Mouse (Mus musculus): ENCODE data around the gene 1700025G04Rik.

Gene 1700025G04Rik

DNA sequence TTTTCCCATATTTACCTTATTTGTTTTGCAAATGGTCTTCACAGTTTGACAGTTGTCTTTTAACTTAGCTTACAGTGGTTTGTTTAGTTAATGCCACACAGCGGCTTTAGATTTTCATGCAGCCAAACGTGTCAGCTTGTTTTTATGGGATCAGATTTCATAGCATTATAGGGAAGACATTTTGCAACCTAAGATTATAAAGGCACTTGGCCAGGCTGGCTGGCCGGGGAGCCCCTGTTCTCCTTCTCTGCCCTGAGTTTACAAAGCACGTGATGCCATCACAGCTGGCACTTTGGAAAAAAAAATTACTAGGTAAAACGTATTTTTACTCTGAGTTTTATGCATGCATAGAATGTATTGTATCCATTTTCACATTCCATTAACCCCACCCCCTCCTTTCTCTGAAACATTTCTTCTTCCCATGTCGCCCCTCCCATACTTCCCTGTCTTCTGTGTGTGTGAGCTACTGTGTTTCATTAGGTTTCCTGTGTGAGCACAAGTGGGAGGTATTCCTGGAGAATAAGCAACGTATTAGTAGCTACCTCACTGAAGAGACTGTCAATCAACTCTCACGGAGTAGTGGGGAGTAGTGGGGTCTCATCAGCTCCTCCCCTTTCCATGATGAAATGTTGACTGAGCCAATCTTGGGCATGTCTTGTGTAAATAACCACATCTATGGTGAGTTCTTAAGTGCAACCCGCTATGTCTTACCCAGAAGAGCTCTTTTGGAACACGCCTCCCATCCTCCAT, 93.8 kb downstream of the 1700025G04Rik start:
- no peak for DNase-seq (ENCODE audit: low spot score in 2 of 2)

DNA sequence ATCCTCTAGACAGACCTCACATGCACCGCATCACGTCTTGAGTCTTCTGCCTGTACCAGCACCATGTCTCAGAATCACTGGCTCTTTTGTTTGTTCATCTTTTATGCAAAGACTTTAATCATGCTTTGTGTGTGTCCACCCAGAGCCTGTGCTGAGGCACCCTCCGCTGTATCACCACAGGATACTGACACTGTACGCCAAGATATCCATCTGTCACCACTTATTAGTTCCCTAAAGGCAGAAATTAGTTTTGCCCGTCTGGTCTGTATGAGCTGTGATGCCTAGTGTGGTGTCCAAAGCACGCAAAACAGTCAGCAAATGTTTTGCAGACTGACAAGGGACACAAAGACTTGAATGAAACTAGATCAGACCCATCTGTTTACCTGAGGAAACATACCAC, 95.7 kb downstream of the 1700025G04Rik start:
- DNase-seq (ENCODE audit: low spot score in 2 of 2), result no peak

DNA sequence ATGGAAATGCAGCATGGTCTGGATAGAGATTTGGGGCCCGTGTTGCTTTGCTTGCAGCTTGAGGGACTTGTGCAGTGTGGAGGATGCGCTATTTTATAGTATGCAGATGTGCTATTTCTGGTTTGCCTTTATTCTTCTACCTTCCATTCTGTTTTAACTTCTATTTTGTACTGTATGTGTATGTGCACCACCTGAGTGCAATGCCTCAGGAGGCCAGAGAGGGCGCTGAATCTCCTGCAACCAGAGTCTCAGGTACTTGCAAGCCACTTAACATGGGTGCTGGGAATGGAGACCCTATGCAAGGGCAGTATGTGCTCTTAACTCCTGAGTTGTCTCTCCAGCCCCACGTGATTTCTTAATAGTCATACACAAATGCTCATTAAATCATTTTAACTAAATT, 98.4 kb downstream of the 1700025G04Rik start:
- no peak for DNase-seq (ENCODE audit: low spot score in 2 of 2)

DNA sequence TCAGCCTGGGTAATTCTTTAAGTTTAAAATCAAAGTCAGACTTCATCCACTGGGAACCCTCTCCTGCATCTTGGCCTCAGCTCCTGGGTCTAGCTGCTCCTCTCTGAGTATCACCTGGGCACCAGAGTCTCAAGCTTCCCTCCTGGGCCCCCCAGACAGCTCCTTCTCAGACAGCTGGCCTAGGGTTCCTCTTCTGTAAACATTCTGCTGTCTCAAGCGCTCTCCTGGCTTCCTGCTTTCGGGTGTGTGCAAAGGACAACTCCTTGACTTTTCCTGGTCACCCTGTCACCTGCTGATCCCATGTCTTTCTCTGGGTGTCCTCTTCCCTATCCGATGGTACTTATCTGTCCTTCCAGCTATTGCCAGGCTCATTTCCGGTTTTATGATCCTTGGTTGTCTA, 99.3 kb downstream of the 1700025G04Rik start:
- no peak for DNase-seq (ENCODE audit: low spot score in 2 of 2)

- DNase-seq (ENCODE audit: low spot score in 2 of 2), result no peak
Measured at GRCm38 (mm10) chr1:151988713-151989112, 101.2 kb downstream of the 1700025G04Rik start.

- DNase-seq (ENCODE audit: low spot score in 2 of 2), result no peak
Measured at GRCm38 (mm10) chr1:151988066-151988465, 101.9 kb downstream of the 1700025G04Rik start.

GRCm38 (mm10) chr1:151986024-151986778, 103.7 kb downstream of the 1700025G04Rik start:
- no peak for DNase-seq (ENCODE audit: low spot score in 2 of 2)

GRCm38 (mm10) chr1:151985056-151985455, 104.9 kb downstream of the 1700025G04Rik start:
- DNase-seq (ENCODE audit: low spot score in 2 of 2), result no peak

DNA sequence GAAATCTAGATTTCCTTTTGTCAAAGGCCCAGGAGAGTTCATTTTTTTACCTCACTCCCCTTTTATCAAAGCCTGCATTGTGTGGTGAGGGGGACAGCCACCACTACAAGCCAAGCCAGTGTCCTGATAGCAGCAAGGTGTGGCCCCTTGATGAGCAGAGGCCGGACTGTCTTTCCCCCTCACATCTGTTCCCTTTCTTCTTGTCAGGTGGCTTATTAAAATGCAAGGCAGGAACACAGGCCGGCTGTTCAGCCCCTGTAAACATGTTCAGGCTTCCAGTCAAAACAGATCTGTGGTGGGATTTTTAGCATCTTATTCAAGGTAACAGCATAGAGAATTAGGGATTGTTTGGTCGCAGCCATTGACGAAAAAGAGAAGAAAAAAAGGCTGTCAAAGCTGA, 105.9 kb downstream of the 1700025G04Rik start:
- DNase-seq (ENCODE audit: low spot score in 2 of 2), result no peak

- DNase-seq (ENCODE audit: low spot score in 2 of 2), result no peak
Measured at GRCm38 (mm10) chr1:151980498-151980897, 109.4 kb downstream of the 1700025G04Rik start.

DNA sequence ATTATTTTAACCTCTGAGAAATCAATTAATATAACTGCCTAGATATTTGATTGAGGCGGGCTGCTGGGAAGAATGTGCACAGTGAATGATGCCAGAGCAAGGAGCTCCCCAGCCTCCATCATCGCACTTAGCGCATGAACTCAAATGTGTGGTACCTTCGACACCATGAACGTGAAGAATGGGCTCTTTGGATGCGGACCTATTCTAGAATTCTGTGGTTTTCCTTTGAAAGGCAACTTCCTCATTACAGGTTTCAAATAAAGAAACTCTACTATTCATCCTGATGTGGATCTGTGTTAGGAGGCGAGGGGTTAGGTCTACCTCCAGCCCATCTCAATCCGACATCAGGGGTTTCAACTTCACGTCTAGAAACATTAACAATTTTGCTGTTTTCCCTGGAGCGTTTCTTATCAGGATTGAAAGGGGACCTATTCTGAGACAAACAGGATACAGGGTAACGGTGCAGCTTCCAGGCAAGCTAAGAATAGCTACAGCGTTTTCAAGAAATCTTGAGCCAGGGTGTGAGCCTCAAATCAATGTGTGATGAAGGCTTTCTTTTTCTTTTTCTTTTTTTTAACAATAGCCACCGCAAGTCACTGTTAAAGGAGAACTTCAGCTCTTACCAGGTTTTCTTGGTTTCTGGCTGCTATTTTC, 110.0 kb downstream of the 1700025G04Rik start:
- no peak for DNase-seq (ENCODE audit: low spot score in 2 of 2)

DNA sequence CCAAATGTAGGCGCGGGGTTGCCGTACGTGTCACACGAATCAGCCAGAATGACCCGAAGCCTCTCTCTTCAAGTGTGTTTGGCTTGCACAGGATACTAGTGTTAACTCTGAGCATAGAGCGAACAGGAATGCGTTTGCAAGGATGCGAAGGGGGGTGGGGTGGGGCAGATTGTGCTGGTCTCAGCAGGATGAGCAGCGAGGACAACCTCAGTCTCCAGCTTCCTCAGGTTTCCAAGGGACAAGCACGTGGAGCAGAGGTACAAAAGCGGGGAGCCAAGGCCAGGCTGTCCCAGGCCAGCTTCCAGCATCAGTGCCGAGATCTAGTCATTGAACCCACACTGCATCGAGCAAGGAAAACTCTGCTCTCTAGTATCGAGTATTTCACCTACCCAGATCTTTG, 111.2 kb downstream of the 1700025G04Rik start:
- DNase-seq (ENCODE audit: low spot score in 2 of 2), result no peak

- no peak for DNase-seq (ENCODE audit: low spot score in 2 of 2)
Measured at GRCm38 (mm10) chr1:151977596-151977995, 112.3 kb downstream of the 1700025G04Rik start.

DNA sequence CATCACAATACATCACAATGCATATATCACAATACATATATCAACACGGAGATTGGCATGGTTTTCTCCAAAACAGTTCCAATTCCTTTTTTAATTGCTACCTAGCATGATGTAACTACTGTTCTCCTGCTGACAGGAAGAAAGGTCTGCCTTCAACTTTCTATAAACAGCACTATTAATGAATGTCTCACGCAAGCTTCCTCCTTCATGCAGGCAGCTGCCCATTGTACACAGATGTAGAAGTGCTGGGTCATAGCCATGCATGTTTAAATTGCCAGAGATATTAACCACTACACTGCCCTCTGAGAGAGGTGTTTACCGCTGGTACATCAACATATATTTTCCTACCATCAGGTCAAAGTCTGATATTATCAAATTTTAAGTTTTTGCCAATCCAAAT, 113.1 kb downstream of the 1700025G04Rik start:
- DNase-seq (ENCODE audit: low spot score in 2 of 2), result no peak

DNA sequence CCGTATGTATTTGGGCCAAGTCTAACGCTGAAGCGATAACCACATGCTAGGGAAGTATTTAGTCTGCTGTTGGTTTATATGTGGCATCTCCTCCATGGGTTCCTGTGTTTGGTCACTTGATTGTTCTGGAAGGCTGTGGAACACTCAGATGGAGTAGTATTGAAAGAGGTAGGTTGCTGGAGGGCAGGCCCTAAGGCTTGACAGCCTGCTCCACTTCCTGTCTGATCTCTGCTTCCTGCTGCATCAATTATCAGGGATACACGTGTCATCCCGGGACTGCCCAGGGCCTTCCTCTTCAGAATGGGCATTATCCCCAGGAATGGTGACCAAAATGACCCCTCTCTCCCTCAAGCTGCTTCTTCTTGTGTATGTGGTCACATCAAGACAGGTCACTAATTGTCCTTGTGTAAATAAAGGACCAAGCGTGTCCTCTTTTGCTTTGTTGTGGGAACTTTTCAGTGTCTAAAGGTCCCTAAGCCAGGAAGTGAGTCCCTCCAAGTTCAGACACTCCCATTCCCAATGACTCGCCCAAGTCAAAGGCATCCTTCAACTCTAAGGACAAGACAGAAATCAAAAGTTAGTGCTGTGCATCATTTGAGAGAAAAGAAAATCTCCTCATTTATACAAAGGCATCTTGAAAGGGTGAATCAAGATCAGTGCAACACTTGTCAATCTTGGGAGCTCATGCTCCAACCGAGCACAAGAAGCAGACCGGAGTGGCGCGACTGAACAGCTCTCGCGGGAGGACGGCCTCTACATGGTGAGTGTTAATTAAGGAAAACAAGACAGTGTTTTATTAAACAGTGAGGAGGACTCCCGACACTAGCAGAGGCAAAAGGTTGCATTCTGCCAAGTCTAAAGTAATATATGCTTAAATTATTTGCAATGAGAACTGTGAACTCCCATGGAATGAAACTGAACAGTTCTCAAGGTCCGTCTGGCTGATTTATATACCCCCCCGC, 114.2 kb downstream of the 1700025G04Rik start:
- no peak for DNase-seq (ENCODE audit: low spot score in 2 of 2)

DNA sequence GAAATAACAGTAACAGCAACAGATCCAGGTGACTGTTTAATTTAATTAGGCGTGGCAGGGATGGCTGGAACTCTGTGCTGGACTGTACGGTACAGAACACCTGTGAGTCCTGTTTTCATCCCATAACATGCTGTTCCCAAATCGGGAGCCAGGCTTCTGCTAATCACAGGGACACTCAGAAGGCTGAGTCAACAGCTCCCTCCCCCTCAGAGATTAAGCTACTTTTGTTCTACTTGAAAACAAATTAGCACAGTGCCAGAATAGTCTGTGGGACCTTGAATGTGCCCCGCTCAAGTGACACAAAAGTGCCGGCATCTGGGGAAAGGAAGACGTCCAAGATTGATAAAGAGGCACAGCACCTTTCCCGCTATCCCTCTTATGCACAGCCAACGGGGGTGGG, 115.0 kb downstream of the 1700025G04Rik start:
- DNase-seq (ENCODE audit: low spot score in 2 of 2), result no peak

DNA sequence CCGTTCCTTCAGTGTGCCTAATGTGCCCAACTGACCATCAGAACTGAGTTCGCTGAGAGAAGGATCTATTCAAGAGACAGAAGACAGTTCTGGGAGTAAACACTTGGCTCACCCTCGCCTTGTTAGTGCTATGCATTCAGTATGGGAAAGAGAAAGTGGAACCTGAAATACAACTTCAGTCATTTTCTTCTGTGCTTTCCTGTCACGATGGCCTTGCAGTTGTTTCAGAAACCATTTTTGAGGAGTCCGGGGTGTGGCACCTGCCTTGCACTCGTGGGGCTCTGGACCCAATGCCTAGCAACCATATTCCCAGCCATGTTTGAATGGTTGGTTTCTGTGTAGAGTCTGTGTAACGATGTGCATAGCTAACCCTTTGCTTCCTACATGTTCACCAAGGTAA, 115.5 kb downstream of the 1700025G04Rik start:
- DNase-seq (ENCODE audit: low spot score in 2 of 2), result no peak

DNA sequence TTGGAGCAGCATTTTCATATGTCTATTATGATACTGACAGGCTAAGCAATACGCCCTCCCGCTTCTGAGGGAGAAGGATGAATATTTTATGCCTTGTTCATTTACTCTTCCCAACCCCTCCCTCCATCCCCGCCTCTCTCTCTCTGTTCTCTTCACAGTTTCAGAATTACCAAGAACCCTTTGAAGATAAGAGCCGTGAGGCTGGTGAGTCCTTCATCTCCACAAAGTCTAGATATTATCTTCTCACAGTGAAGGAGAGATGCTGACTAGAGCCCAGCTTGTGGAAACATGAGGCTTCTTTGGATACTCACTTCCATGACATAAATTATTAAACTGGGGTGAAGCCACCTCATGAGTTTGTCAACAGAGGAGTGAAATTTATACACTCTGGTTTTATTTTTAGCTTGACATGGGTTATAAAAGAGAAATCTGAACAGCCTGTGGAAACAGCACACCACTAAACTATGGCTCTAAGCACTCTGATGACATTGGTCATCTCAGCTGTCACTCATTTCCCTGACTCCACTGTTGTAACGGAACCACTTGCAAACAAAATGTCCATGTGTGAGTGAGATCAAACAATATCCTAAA, 116.7 kb downstream of the 1700025G04Rik start:
- no peak for DNase-seq (ENCODE audit: low spot score in 2 of 2)

GRCm38 (mm10) chr1:151971581-151971980, 118.3 kb downstream of the 1700025G04Rik start:
- DNase-seq (ENCODE audit: low spot score in 2 of 2), result no peak

GRCm38 (mm10) chr1:151968126-151968525, 121.8 kb downstream of the 1700025G04Rik start:
- no peak for DNase-seq (ENCODE audit: low spot score in 2 of 2)

- no peak for DNase-seq (ENCODE audit: low spot score in 2 of 2)
Measured at GRCm38 (mm10) chr1:151964811-151965210, 125.1 kb downstream of the 1700025G04Rik start.
